ENCODE assay signal across 8 mouse cellular contexts in the genomic region with DNA sequence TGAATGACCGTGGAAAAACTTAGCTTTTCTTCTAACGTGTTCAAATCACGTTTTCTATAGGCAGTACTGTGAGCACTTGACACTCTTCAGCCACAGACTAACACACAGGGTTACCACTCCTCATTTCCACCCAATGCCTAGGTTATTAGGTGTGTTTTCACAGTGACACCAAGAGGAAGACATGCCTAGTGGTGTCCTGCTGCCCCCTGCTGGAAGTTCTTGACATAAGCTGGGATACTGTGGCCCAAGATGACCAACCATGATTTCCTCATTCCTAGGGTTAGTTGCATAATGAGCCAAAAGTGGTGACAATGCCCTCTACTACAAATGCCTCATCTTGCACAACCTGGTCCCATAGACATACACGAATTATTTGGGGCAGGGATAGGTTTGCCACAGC. TPM values are rescaled to one million over a fixed set of nuclear protein-coding genes. Genes with fewer than 3 reads are reported as not detected.
DNase-seq lines count a peak whose midpoint lies in the region; ATAC-seq lines count a peak whose summit lies in the region.

No protein-coding gene starts in this region.

- no peak overlapping the region for H3K4me2 ChIP-seq in heart, embryonic 11.5 days
- H3K4me2 ChIP-seq in midbrain, embryonic 12.5 days (replicated peaks): no peak overlapping the region

- no peak overlapping the region for H3K27ac ChIP-seq in heart, embryonic 11.5 days (ENCODE audit: low read depth, low read length)
- no peak overlapping the region for H3K27ac ChIP-seq in midbrain, embryonic 12.5 days (replicated peaks)

- H3K9ac ChIP-seq in heart, embryonic 11.5 days (ENCODE audit: low read depth, low read length): no peak overlapping the region
- H3K9ac ChIP-seq in midbrain, embryonic 12.5 days (replicated peaks): no peak overlapping the region

- H3K36me3 ChIP-seq in heart, embryonic 11.5 days (ENCODE audit: control insufficient read depth, insufficient read depth, low read length): peaks cover 27% of the 10 kb centered on the region
- H3K36me3 ChIP-seq in midbrain, embryonic 12.5 days: peaks cover 28% of the 10 kb centered on the region

- H3K27me3 ChIP-seq in heart, embryonic 11.5 days (ENCODE audit: control insufficient read depth, insufficient read depth, low read length): no peaks in the 10 kb centered on the region
- H3K27me3 ChIP-seq in midbrain, embryonic 12.5 days: no peaks in the 10 kb centered on the region

- intact Hi-C loops in left cerebral cortex, postnatal 4 days (cut with DNase I): loop anchor here (2.0 kb wide), 1 partner anchor 130 kb away; no protein-coding TSS in a partner anchor

- 37% methylated on average over 4 of the region's 4 CpGs for WGBS in heart, embryonic 11.5 days (ENCODE audit: insufficient replicate concordance)
- WGBS in midbrain, embryonic 12.5 days: 32% methylated on average over 4 of the region's 4 CpGs

- peaks cover 4% of the 10 kb centered on the region; the same call in 1 of the 2 replicates for H3K4me1 ChIP-seq in heart, embryonic 11.5 days (ENCODE audit: control insufficient read depth, insufficient read depth, low read length)
- no peaks in the 10 kb centered on the region for H3K4me1 ChIP-seq in midbrain, embryonic 12.5 days

- ATAC-seq in heart, embryonic 11.5 days (replicated peaks; ENCODE audit: insufficient number of reproducible peaks, low FRiP score, low TSS enrichment): no peak
- peak; percentile 41; the same call in 1 of the 2 replicates for ATAC-seq in midbrain, embryonic 12.5 days (ENCODE audit: low FRiP score, low read depth)

- H3K9me3 ChIP-seq in heart, embryonic 11.5 days (replicated peaks; ENCODE audit: control insufficient read depth, low read length): no peaks in the 10 kb centered on the region
- H3K9me3 ChIP-seq in midbrain, embryonic 12.5 days: no peaks in the 10 kb centered on the region

- H3K4me3 ChIP-seq in heart, embryonic 11.5 days (ENCODE audit: low read depth, low read length): no peak overlapping the region
- no peak overlapping the region for H3K4me3 ChIP-seq in midbrain, embryonic 12.5 days

- peak; percentile 98 for DNase-seq in heart, adult 11 months
- peak; percentile 92 for DNase-seq in embryo, embryonic 10.5 days (ENCODE audit: low spot score)
- DNase-seq in gonadal fat pad, adult 2 months (ENCODE audit: low read depth): peak; percentile 65
- DNase-seq in kidney, adult 18-20 months: peak; percentile 92
- peak; percentile 86 for DNase-seq in left cerebral cortex, postnatal 4 days
- peak; percentile 79 for DNase-seq in skeletal muscle tissue, adult 2 months (ENCODE audit: low read depth, low spot score)

RNA-seq across cellular contexts. Expression of a gene that starts 16.0 kb away (rescaled TPM):
- polyA plus RNA-seq in heart, embryonic 11.5 days (2014; fragmentation: Nextera tagmentation; extraction: Ambion mirVana): 43.0 and 43.9 TPM in 2 replicates
- 4.8 TPM in 2 replicates for polyA plus RNA-seq in gonadal fat pad, adult 2 months (2012; rRNA removed)
- total RNA-seq in left cerebral cortex, postnatal 4 days (2021): 10 to 100 TPM; 20.4 to 23.2 TPM
- 46.8 and 47.0 TPM in 2 replicates for polyA plus RNA-seq in midbrain, embryonic 12.5 days (2016; fragmentation: Nextera tagmentation; extraction: Ambion mirVana)
